Mouse (Mus musculus): Measurements from ENCODE around the gene Ehd1. TPM values are rescaled to one million over a fixed set of nuclear protein-coding genes. Genes with fewer than 3 reads are reported as not detected.
A peak's percentile ranks its signal among the peaks of the same experiment; 100 is the strongest.

Ehd1 gene
- total RNA-seq, 1 experiment from 2014 or later, result 16.8 TPM

DNA sequence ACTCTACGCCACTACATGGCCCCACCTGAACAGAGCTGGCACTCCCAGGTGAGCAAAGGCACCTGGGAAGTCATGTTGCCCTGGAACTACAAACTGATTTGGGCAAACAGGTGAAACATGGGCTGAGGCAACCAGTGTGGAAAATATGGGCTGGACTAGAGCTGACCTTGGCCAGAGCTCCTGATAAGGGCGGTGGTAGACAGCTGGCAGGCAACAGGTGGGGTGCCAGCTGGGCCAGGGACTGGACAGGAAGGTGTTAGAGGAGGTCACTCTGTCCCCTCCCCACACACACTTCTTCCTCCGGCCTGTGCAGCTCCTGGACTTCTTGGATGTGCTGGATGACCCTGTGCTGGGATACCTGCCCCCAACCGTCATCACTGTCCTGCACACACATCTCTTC, 23.5 kb upstream of the Ehd1 start:
- no peak for ATAC-seq (replicated peaks; ENCODE audit: low read depth, poor library complexity, severe bottlenecking)

DNA sequence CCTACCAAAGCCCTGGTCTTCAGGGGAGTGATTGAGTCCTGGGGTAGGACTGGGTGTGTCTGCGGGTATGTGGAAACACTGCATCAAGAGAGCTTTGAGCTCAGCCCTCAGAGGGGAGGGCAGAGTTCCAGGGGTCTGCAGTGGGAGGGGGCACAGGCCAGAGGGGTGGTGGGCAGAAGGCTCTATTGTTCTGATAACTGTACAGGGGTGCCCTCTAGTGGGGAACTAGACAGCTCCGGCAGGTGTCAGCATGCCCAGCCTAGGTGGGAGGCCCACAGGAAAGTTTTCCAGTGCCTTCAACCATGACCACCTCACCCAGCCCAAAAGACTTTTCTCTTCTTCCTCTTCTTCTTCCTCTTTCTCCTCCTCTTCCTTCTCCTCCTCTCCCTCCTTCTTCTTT, 16.1 kb upstream of the Ehd1 start:
- 0 out of 2 replicates have a peak, but pooled peaks have one; percentile 30 for ATAC-seq (replicated peaks; ENCODE audit: low read depth, poor library complexity, severe bottlenecking)

DNA sequence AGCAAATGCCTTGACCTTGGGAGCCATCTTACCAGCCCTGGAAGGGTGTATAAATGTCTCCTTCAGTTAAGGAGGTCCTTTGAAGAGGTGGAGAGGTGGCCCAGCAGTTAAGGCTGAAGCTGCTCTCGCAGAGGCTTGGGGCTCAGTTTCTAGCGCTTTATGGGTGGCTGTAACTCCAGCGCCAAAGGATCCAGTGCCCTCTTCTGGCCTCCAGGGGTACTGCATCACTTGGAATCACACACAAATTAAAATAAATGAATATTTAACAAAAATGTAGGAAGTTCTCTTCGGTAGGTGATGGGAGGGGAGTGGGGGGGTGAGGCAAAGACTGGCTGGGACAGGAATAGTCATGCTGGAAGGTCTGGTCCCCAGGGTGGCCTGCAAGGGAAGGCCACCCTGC, 15.6 kb upstream of the Ehd1 start:
- no peak for ATAC-seq (replicated peaks; ENCODE audit: low read depth, poor library complexity, severe bottlenecking)

DNA sequence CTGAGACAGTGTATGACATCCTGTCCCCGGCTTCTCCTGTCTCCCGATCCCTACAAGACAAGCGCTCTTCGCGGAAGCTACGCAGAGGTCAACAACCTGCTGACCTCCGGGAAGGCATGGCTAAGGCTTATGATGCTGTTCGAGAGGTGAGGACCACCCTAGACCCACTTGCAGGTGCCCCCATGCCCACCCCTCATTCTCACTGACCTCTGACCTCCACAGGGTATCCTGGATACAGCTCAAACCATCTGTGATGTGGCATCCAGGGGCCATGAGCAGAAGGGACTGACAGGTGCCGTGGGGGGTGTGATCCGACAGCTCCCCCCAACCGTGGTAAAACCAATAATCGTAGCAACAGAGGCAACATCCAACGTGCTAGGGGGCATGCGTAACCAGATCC, 15.1 kb upstream of the Ehd1 start:
- ATAC-seq (replicated peaks; ENCODE audit: low read depth, poor library complexity, severe bottlenecking), result no peak

DNA sequence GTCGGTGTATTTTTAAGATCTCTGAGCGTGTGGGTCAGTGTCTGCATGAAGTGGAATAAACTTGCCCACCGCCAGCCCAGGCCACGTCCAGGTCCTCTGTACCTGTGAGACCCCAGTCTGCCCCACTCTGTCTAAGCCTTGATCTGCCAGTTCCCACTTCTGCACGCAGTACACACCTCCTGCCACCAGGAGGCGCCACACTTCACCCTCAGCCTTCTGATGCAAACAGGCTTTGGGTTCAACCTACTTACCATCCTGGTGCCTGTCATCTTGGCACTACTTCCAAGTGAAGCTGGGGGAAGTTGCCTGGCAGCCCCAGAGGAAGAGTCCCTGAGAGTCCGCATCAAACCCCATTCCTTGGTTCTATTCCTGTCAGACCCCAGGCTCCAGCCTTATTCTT, 14.3 kb upstream of the Ehd1 start:
- ATAC-seq (replicated peaks; ENCODE audit: low read depth, poor library complexity, severe bottlenecking), result peak; percentile 76

DNA sequence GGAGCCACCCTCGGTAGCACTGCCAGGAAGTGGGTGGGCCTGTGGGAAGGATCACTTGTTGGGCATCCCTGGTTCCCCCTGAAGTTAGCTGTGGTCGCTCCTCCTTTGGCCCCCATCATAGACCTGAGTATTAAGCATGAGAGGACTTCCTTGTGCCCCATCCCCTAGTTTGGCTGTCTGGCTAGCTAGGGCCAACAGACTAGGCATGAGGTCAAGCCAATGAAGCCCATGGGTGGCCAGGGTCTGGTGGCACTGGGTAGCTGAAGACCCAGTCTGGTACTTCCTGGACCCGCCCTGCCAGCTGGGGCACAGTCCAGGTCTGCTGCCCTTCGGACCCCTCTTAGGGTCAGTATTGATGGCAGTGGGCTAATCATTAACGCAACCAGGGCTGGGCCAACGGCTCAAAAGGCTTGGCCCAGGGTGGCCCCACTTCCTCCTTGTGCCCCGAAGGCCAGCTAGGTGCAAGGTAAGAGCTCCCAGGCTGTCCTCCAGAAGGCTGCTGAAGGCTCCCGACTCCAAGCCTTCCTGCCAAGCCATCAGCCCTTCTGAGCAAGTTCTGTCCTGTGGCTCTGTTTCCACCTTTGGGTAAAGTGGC, 13.6 kb upstream of the Ehd1 start:
- no peak for ATAC-seq (replicated peaks; ENCODE audit: low read depth, poor library complexity, severe bottlenecking)

DNA sequence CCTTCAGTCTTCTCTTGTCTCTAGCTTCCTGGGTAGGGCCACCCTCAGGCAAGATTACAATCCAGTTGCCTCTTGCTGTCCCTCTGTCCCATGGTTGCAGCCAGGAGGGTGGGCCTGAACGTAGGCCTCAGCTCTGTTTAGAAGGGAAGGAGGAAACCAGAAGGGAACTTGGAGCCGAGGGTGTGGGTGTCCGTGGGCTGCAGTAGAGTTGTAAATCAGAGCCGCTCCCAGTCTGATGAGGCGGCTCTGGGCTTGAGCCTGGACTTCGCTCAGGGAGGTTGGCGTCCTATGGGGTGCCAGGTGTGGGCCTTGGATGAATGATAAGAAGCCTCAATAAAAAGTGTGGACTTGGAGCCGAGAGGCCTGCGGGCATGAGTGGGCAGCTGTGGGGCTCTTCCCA, 12.3 kb upstream of the Ehd1 start:
- no peak for ATAC-seq (replicated peaks; ENCODE audit: low read depth, poor library complexity, severe bottlenecking)

DNA sequence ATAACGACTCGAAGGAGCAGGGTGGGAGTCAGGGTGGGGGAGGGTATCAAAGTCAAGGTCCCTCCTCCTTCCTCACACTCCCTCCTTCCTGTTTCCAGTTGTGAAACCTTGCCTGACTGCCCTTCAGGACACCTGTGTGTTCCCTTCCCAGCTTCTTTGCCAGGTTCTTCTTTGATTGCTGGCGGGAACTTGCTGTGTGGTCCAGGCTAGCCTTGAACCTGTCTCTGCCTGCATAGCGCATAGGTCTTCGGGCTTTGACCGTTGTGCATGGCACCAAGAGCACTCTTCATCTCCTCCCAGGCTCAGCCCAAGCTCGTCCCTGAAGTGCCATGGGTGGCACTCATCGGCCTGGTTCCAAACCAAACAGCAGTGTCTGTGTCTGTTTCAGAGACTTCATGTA, 11.6 kb upstream of the Ehd1 start:
- no peak for ATAC-seq (replicated peaks; ENCODE audit: low read depth, poor library complexity, severe bottlenecking)

DNA sequence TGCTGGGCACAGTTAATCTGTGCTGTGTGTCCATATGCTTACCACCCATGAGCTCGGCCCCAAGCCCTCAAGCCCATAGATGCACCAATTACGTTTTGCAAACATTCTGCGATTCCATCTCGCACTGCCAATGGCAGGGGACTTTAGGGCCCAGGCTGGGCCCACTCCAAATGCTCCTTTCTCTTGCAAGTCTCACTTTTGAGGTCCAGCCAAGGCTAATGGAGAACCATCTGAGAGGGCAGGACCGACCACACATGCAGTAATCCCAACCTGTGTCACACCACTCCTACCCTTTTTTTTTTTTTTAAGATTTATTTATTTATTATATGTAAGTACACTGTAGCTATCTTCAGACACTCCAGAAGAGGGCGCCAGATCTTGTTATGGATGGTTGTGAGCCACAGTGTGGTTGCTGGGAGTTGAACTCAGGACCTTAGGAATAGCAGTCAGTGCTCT, 10.8 kb upstream of the Ehd1 start:
- ATAC-seq (replicated peaks; ENCODE audit: low read depth, poor library complexity, severe bottlenecking), result no peak

DNA sequence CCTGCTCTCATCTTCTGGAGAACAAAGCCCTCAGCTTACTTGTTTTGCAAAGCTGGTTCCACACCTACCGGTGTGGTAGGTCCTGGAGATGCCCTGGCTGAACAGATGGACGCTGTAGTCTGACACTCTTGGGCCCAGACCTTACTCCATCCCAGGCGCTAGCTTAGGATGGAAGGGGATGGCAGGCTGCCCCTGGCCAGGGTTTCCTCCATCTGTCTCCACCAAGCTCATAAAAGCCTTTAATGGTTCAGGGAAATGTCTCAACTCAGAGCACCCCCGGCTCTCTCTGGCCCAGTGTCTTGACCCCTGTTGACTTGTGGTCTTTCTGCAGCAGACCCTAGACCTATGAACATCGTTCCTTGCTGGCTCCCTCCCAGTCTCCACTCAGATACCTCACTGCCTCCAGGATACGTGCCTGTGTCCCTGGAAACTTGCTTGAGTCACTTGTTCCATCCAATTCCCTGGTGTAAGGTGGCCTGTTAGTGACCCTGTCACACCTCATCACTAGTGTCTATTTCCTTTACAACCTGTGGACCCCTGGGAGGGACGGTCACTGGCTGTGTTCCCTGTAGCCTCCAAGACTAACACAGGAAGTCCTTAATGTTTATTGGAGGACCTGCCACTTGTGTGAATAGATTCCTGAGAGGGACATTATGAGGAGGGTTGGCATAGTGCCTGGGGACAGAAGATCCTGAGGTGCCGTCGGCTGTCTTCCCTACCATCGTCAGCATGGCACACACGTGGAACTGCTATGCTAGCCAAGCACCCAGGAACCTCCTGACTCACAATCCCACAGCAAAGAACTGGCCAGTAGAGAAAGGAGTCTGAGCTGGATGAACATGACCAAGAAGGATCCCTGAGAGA, 9.0 kb upstream of the Ehd1 start:
- ATAC-seq (replicated peaks; ENCODE audit: low read depth, poor library complexity, severe bottlenecking), result no peak

DNA sequence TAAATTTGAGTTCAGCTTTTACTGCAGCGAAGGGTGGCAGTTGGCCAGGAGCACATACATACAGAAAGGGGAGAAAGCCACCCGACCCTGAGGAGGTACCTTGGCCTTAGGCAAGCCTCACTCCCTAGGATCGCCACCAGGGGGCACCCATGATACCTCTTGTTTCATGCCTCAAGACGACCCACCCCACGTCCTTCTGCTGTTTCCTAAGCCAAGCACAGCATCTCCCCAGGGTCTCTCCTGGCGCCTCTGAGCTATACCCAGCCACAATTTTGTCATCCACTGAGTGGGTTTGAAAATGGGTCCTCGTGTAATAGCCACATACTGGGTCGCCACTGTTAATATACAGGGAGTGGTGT, 8.4 kb upstream of the Ehd1 start:
- peak; percentile 79 for ATAC-seq (replicated peaks; ENCODE audit: low read depth, poor library complexity, severe bottlenecking)

DNA sequence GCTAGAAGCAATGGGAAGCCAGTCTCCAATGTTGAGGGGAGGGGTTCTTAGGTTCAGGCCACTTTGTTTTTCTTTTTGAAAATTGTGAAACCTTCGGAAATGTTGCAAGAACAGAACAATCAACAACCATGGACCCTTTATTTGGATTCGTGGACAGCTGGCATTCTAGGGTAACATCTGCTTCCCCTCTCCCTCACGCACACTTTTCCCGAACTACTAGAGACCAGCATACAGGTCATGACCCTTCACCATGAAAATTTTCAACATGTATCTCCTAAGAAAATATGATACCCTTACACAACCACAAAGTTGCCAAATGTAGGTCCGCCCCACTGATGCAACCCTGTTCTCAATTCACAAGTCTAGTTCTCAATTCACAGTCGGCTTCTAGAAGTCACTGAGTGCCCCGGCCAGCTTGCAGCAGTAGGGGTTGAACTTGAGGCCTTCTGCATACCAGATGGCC, 7.8 kb upstream of the Ehd1 start:
- ATAC-seq (replicated peaks; ENCODE audit: low read depth, poor library complexity, severe bottlenecking), result peak; percentile 40

DNA sequence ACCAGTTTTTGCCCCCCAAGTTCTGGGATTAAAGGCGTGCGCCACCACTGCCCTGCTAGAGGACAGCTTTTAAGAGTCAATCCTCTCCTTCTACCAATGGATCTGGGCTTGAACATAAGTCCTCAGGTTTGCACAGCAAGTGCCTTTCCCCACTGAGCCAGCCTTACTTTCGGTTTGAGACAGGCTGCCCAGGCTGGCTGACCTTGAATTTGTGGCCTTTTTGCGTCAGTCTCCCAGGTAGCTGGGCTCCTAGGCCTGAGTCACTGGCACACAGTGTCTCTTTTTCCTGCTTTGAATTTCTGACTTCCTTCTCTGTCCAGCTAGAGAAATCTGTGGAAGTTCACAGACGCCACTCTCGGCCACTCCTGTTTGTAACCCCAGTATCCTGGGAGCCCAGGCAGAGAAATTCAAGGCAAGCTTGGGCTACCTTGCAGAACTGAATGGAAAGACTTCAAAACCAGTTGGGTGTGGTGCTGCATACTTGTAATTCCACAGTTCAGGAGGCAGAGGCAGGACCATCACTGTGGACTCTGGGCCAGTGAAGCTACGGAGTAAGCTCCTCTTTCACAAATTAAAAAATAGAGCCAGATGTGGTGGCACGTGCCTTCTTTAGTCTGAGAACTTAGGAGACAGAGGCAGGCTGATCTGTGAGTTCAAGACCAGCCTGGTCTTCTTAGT, 6.6 kb upstream of the Ehd1 start:
- no peak for ATAC-seq (replicated peaks; ENCODE audit: low read depth, poor library complexity, severe bottlenecking)

DNA sequence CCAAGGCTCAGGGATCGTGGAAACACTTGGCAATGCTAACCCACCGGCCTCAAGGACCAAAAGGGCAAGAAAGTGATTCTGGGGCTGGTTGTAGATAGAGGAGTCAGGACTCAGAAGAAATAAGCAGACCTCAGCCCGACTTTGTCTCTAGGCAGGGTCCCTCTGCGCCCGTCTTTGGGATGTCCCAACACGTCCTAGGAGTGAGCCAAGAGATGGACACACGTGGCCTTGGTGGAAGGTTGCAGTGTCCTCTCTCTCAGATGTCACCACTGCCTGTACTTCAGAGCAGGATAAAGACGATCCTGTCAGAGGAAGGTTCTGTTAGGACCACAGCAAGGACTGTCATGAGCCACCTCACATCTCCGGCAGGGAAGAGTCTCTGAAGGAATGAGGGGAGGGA, 5.9 kb upstream of the Ehd1 start:
- ATAC-seq (replicated peaks; ENCODE audit: low read depth, poor library complexity, severe bottlenecking), result no peak

DNA sequence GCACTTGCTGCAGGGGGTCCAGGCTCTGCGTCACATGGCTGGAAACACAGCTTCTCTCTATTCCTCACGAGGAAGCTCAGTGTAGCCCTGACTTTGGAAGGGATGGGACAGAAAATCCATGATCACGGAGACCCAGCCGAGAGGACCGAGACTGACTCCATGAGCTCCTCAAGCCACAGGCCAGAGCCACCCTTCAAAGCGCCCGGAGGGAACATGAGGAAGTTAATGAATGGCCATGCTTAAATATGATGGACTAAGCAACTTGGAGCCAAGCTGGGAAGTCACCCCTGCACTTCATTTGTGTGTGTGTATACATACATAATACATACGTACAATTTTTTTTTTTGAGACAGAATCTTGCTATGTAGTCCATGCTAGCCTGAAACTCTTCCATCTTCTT, 5.3 kb upstream of the Ehd1 start:
- no peak for ATAC-seq (replicated peaks; ENCODE audit: low read depth, poor library complexity, severe bottlenecking)

DNA sequence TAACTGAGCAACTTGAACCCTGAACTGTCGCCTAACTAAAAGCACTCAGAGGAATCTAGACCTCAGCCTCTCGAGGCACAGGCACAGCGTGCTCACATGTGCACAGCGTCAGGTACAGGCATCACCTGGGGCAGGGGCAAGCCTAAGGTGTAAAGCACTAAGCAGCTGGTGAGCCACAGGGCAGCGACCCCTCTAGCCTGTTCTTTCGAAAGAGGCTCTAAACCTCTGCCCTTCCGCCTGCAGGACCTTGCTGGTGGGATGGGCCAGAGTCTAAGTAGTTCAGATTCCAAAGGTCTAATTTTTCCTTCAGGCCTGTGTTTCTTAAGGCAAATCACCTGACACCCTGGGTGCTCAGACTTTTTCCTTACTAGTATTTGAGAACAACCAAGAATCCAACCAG, 4.5 kb upstream of the Ehd1 start:
- no peak for ATAC-seq (replicated peaks; ENCODE audit: low read depth, poor library complexity, severe bottlenecking)

DNA sequence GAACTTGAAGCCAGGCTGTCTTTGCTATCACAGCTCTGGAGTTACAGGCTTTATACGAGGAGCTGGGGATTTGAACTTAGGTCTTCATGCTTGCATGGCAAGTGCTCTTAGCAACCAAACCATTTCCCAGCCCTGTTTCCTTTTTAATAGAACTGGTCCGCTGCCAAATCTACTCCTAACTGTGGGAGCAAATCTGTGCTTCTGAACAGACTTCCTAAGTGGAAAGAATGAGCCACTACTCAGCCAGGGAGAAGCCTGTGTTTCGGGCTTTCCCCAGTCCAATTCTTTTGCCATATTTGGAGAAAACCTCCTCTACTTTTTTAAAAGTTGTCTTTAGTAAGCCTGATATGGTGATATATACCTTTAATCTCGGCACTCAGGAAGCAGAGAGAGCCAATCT, 3.8 kb upstream of the Ehd1 start:
- no peak for ATAC-seq (replicated peaks; ENCODE audit: low read depth, poor library complexity, severe bottlenecking)

DNA sequence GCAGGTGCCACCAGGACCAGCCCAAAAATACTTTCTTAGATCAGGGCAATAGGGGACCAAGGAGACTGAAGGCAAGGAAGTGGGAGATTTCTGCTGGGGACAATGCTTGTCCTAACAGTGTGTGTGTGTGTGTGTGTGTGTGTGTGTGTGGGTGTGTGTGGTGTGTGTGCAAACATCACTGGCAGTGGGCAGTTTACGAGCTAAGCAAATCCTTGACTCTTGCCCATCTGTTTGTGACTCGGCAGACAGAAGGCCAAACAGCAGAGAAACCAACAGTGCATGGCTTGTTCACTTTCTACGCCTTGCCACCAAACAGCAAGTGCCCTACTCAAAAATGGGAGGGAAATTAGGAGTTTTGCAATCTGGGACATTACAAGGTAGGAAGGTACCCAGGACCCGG, 2.9 kb upstream of the Ehd1 start:
- no peak for ATAC-seq (replicated peaks; ENCODE audit: low read depth, poor library complexity, severe bottlenecking)

DNA sequence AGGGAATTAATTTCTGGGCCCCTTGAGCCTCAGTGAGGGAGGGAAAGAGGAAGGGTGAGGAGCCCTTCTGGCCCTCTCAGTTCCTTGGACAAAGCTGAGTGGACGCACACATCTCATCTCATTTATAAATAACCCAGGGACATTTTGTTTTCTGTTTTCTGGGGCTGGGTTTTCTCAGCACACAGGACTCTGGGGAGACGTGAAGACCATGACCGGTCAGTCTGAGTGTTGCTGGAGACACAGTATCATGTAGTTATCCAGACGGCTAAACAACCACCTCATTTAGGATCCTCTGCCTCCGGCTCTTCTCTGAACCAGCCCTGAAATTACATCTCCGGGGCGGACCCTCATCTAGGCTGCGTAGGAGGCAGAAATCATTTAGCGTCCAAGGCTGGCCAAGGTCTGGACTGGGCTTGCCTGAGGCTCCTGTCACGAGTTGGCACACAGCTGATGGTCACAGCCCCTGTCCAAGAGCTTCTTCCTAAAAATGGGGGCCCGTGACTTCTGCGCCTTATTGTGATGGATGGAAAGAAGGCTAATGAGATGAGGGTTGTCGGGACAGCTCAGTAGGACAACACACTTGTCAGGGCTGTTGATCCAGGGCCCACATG, 2.4 kb upstream of the Ehd1 start:
- ATAC-seq (replicated peaks; ENCODE audit: low read depth, poor library complexity, severe bottlenecking), result no peak

DNA sequence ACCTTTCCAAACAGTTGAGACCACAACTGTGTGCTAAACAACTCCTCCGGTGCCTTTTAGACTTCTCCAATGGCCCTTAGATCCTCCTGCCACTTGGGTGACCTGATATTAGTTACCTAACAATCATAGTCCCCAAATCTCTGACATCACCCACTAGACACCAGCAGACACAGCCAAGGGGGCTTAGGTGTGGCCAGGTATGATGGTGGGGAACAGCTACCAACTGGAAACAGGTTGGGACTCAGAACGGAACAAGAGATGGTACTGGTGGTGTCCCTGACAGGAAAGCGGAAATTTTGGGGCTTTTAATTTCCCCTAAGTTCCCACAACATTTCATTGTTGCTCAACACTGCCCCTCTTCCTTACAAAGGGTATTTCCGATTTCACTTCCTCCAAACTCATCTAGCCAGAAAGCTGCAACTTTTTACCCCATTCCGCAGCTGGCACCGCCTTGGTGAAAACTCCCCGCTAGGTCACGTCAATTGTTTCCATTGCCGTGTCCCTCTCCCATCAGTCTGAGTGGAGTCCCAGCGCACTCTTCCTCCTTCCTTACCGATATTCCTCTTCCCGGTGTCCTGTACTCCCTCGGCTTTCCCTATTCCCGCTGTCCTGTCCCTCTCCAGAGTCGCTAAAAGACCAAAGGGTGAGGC, 660 bp upstream of the Ehd1 start:
- peak; percentile 35 for ATAC-seq (replicated peaks; ENCODE audit: low read depth, poor library complexity, severe bottlenecking)

Data from common myeloid progenitor, adult 5-6 weeks (primary cell).